Mouse (Mus musculus): ENCODE measurements at regions not wholly inside any gene's neighbourhood (a gene's known extent, or its start where the extent isn't known, plus 50 kb on each side); places are given as distances from the start of the nearest gene placed in this dataset.

- Histone ChIP-seq H3K79me3 (ENCODE audit: low read depth) (no peaks in the 10 kb centered on the region), H3K36me3 (ENCODE audit: control insufficient read depth, insufficient read depth) (no peaks in the 10 kb centered on the region), H3K79me2 (ENCODE audit: control insufficient read depth, insufficient read depth) (no peaks in the 10 kb centered on the region), H3ac (ENCODE audit: control insufficient read depth, insufficient read length, low read depth) (no peak overlapping the region), H3K27me3 (ENCODE audit: control insufficient read depth, insufficient read depth, insufficient read length) (no peaks in the 10 kb centered on the region), H3K4me3 (ENCODE audit: insufficient read depth, poor library complexity, severe bottlenecking) (no peak overlapping the region)
- no peak for TF ChIP-seq MYOG (IDR thresholded peaks at IDR 0.05; ENCODE audit: control insufficient read depth, extremely low read depth, insufficient read length)
- TF ChIP-seq USF1 (IDR thresholded peaks at IDR 0.05; ENCODE audit: low read depth) = peak; percentile 48
- TF ChIP-seq MYOD1 (IDR thresholded peaks at IDR 0.05; ENCODE audit: control insufficient read depth, insufficient read length, low read depth) = peak; percentile 86
- TF ChIP-seq MAX (IDR thresholded peaks at IDR 0.05) = peak; percentile 35
- peak; percentile 86 for TF ChIP-seq FOSL1 (IDR thresholded peaks at IDR 0.05; ENCODE audit: insufficient read depth, low read length, poor library complexity, severe bottlenecking)
Measured at GRCm38 (mm10) chr7:72442001-72442400, 135.6 kb upstream of the Mctp2 start.

- no peaks in the 10 kb centered on the region for H3K36me3 ChIP-seq (ENCODE audit: control insufficient read depth, insufficient read depth)
- no peaks in the 10 kb centered on the region for H3K79me2 ChIP-seq (ENCODE audit: control insufficient read depth, insufficient read depth)
- no peak overlapping the region for H3ac ChIP-seq (ENCODE audit: control insufficient read depth, insufficient read length, low read depth)
- TF ChIP-seq MYOG (IDR thresholded peaks at IDR 0.05; ENCODE audit: control insufficient read depth, extremely low read depth, insufficient read length) = no peak
- no peak for TF ChIP-seq CEBPB (IDR thresholded peaks at IDR 0.05; ENCODE audit: low read depth)
- no peak for TF ChIP-seq FOSL1 (IDR thresholded peaks at IDR 0.05; ENCODE audit: insufficient read depth, low read length, poor library complexity, severe bottlenecking)
- no peak for TF ChIP-seq CTCF (IDR thresholded peaks at IDR 0.05; ENCODE audit: control insufficient read depth, insufficient read depth, insufficient read length)
- TF ChIP-seq USF1 (IDR thresholded peaks at IDR 0.05; ENCODE audit: low read depth) = no peak
- no peak for TF ChIP-seq MAX (IDR thresholded peaks at IDR 0.05)
- no peak for TF ChIP-seq MYOD1 (IDR thresholded peaks at IDR 0.05; ENCODE audit: control insufficient read depth, insufficient read length, low read depth)
- no peaks in the 10 kb centered on the region for H3K79me3 ChIP-seq (ENCODE audit: low read depth)
- H3K27me3 ChIP-seq (ENCODE audit: control insufficient read depth, insufficient read depth, insufficient read length) = no peaks in the 10 kb centered on the region
- no peak overlapping the region for H3K4me3 ChIP-seq (ENCODE audit: insufficient read depth, poor library complexity, severe bottlenecking)
Measured at GRCm38 (mm10) chr7:72444016-72444415, 137.6 kb upstream of the Mctp2 start.

- Histone ChIP-seq H3K79me3 (ENCODE audit: low read depth) (no peaks in the 10 kb centered on the region), H3ac (ENCODE audit: control insufficient read depth, insufficient read length, low read depth) (no peak overlapping the region), H3K27me3 (ENCODE audit: control insufficient read depth, insufficient read depth, insufficient read length) (no peaks in the 10 kb centered on the region), H3K79me2 (ENCODE audit: control insufficient read depth, insufficient read depth) (no peaks in the 10 kb centered on the region), H3K4me3 (ENCODE audit: insufficient read depth, poor library complexity, severe bottlenecking) (no peak overlapping the region), H3K36me3 (ENCODE audit: control insufficient read depth, insufficient read depth) (no peaks in the 10 kb centered on the region)
- TF ChIP-seq FOSL1 (IDR thresholded peaks at IDR 0.05; ENCODE audit: insufficient read depth, low read length, poor library complexity, severe bottlenecking) (no peak), MYOD1 (IDR thresholded peaks at IDR 0.05; ENCODE audit: control insufficient read depth, insufficient read length, low read depth) (no peak), CEBPB (IDR thresholded peaks at IDR 0.05; ENCODE audit: low read depth) (no peak)
Measured at GRCm38 (mm10) chr7:72444792-72445191, 138.4 kb upstream of the Mctp2 start.

- H3K79me2 ChIP-seq (ENCODE audit: control insufficient read depth, insufficient read depth) = no peaks in the 10 kb centered on the region
- H3K27me3 ChIP-seq (ENCODE audit: control insufficient read depth, insufficient read depth, insufficient read length) = no peaks in the 10 kb centered on the region
- no peak overlapping the region for H3K4me3 ChIP-seq (ENCODE audit: insufficient read depth, poor library complexity, severe bottlenecking)
- H3K36me3 ChIP-seq (ENCODE audit: control insufficient read depth, insufficient read depth) = no peaks in the 10 kb centered on the region
- H3ac ChIP-seq (ENCODE audit: control insufficient read depth, insufficient read length, low read depth) = no peak overlapping the region
- H3K79me3 ChIP-seq (ENCODE audit: low read depth) = no peaks in the 10 kb centered on the region
- no peak for TF ChIP-seq CEBPB (IDR thresholded peaks at IDR 0.05; ENCODE audit: low read depth)
- TF ChIP-seq MYOG (IDR thresholded peaks at IDR 0.05; ENCODE audit: control insufficient read depth, extremely low read depth, insufficient read length) = no peak
- TF ChIP-seq USF1 (IDR thresholded peaks at IDR 0.05; ENCODE audit: low read depth) = no peak
- TF ChIP-seq CTCF (IDR thresholded peaks at IDR 0.05; ENCODE audit: control insufficient read depth, insufficient read depth, insufficient read length) = no peak
- TF ChIP-seq FOSL1 (IDR thresholded peaks at IDR 0.05; ENCODE audit: insufficient read depth, low read length, poor library complexity, severe bottlenecking) = no peak
- TF ChIP-seq MYOD1 (IDR thresholded peaks at IDR 0.05; ENCODE audit: control insufficient read depth, insufficient read length, low read depth) = peak; percentile 2
Measured at GRCm38 (mm10) chr7:72446911-72447310, 140.5 kb upstream of the Mctp2 start.

DNA sequence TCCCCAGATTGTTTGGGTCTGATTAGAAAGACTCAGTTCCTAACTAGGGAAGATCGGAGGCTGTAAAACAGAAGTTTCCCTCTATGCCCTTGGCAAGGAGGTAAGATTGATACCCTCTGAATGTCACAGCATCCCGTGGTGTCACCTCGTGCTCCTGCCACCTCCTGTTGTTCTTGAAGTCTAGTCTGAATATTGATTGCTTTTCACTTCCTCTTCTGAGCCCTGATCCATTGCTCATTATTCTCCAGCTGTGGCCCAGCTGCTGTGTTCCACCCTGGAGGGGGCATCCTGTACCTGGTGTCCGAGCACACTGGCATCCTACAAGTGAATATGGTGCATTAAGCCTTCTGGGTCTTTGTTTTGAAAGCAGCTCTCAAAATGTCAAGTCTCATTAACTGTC is 156.6 kb upstream of the Mctp2 start:
- Histone ChIP-seq H3K79me3 (ENCODE audit: low read depth) (no peaks in the 10 kb centered on the region), H3K79me2 (ENCODE audit: control insufficient read depth, insufficient read depth) (no peaks in the 10 kb centered on the region), H3K36me3 (ENCODE audit: control insufficient read depth, insufficient read depth) (no peaks in the 10 kb centered on the region), H3ac (ENCODE audit: control insufficient read depth, insufficient read length, low read depth) (no peak overlapping the region), H3K27me3 (ENCODE audit: control insufficient read depth, insufficient read depth, insufficient read length) (no peaks in the 10 kb centered on the region), H3K4me3 (ENCODE audit: insufficient read depth, poor library complexity, severe bottlenecking) (no peak overlapping the region)
- TF ChIP-seq MYOG (IDR thresholded peaks at IDR 0.05; ENCODE audit: control insufficient read depth, extremely low read depth, insufficient read length) = no peak
- no peak for TF ChIP-seq CEBPB (IDR thresholded peaks at IDR 0.05; ENCODE audit: low read depth)
- no peak for TF ChIP-seq MYOD1 (IDR thresholded peaks at IDR 0.05; ENCODE audit: control insufficient read depth, insufficient read length, low read depth)
- no peak for TF ChIP-seq USF1 (IDR thresholded peaks at IDR 0.05; ENCODE audit: low read depth)
- TF ChIP-seq MAX (IDR thresholded peaks at IDR 0.05) = no peak
- no peak for TF ChIP-seq CTCF (IDR thresholded peaks at IDR 0.05; ENCODE audit: control insufficient read depth, insufficient read depth, insufficient read length)
- no peak for TF ChIP-seq FOSL1 (IDR thresholded peaks at IDR 0.05; ENCODE audit: insufficient read depth, low read length, poor library complexity, severe bottlenecking)

GRCm38 (mm10) chr7:72464658-72465057 is 158.2 kb upstream of the Mctp2 start:
- H3K79me2 ChIP-seq (ENCODE audit: control insufficient read depth, insufficient read depth) = no peaks in the 10 kb centered on the region
- H3K4me3 ChIP-seq (ENCODE audit: insufficient read depth, poor library complexity, severe bottlenecking) = no peak overlapping the region
- no peaks in the 10 kb centered on the region for H3K36me3 ChIP-seq (ENCODE audit: control insufficient read depth, insufficient read depth)
- no peaks in the 10 kb centered on the region for H3K27me3 ChIP-seq (ENCODE audit: control insufficient read depth, insufficient read depth, insufficient read length)
- TF ChIP-seq MYOD1 (IDR thresholded peaks at IDR 0.05; ENCODE audit: control insufficient read depth, insufficient read length, low read depth) (no peak), FOSL1 (IDR thresholded peaks at IDR 0.05; ENCODE audit: insufficient read depth, low read length, poor library complexity, severe bottlenecking) (no peak)
- no peaks in the 10 kb centered on the region for H3K79me3 ChIP-seq (ENCODE audit: low read depth)
- no peak overlapping the region for H3ac ChIP-seq (ENCODE audit: control insufficient read depth, insufficient read length, low read depth)
